Mouse (Mus musculus): Measurements from ENCODE around the gene Pbp2.
A peak's percentile ranks its signal among the peaks of the same experiment; 100 is the strongest.

Pbp2 gene

GRCm38 (mm10) chr6:135300469-135300868, 9.7 kb downstream of the Pbp2 start:
- no peak for DNase-seq

GRCm38 (mm10) chr6:135299024-135299550, 11.1 kb downstream of the Pbp2 start:
- DNase-seq: no peak

GRCm38 (mm10) chr6:135297570-135297969, 12.6 kb downstream of the Pbp2 start:
- DNase-seq: no peak

- peak; percentile 30 to 36 for DNase-seq
These were observed 13.9 kb downstream of the Pbp2 start for GRCm38 (mm10) chr6:135296267-135296666.

- no peak for DNase-seq
These were observed 14.9 kb downstream of the Pbp2 start for GRCm38 (mm10) chr6:135295082-135295861.

- no peak for DNase-seq
These were observed 16.1 kb downstream of the Pbp2 start for GRCm38 (mm10) chr6:135294150-135294549.

- no peak for DNase-seq
These were observed 17.8 kb downstream of the Pbp2 start for GRCm38 (mm10) chr6:135292391-135292790.

- DNase-seq: no peak
These were observed 30.3 kb downstream of the Pbp2 start for GRCm38 (mm10) chr6:135279856-135280255.

- no peak for DNase-seq
These were observed 30.9 kb downstream of the Pbp2 start for GRCm38 (mm10) chr6:135279286-135279685.

GRCm38 (mm10) chr6:135278302-135278701, 31.9 kb downstream of the Pbp2 start:
- DNase-seq: no peak

- DNase-seq: no peak
These were observed 33.5 kb downstream of the Pbp2 start for GRCm38 (mm10) chr6:135276474-135277295.

GRCm38 (mm10) chr6:135275231-135275630, 35.0 kb downstream of the Pbp2 start:
- DNase-seq: no peak

- DNase-seq: no peak
These were observed 37.1 kb downstream of the Pbp2 start for GRCm38 (mm10) chr6:135273066-135273465.

GRCm38 (mm10) chr6:135271761-135272160, 38.4 kb downstream of the Pbp2 start:
- DNase-seq: no peak

- DNase-seq: no peak
These were observed 40.6 kb downstream of the Pbp2 start for GRCm38 (mm10) chr6:135269626-135270025.

GRCm38 (mm10) chr6:135268392-135268791, 41.8 kb downstream of the Pbp2 start:
- DNase-seq: no peak

- DNase-seq: no peak
These were observed 43.0 kb downstream of the Pbp2 start for GRCm38 (mm10) chr6:135267221-135267620.

- no peak for DNase-seq
These were observed 44.1 kb downstream of the Pbp2 start for GRCm38 (mm10) chr6:135266056-135266455.

- DNase-seq: no peak
These were observed 46.1 kb downstream of the Pbp2 start for GRCm38 (mm10) chr6:135264136-135264535.

- DNase-seq: no peak
These were observed 47.6 kb downstream of the Pbp2 start for GRCm38 (mm10) chr6:135262565-135262964.

GRCm38 (mm10) chr6:135261124-135261523, 49.1 kb downstream of the Pbp2 start:
- DNase-seq: no peak

- no peak for DNase-seq
These were observed 49.8 kb downstream of the Pbp2 start for GRCm38 (mm10) chr6:135260435-135260834.
